Mouse (Mus musculus) adrenal gland, adult (tissue): ENCODE results near the gene Adam12.
"Not testable (repeated sequence)": the region's sequence is repeated elsewhere in the genome, so short reads cannot be mapped to it uniquely, and the experiment has no call there.

ENCODE experiments used
- DNase-seq, 2 experiments: peaks; one replicate each; pipeline ENCODE4 v3.0.0; 2022 to 2023; ENCODE audit warnings: low spot score in 1 of 2; ENCODE audit not compliant: inconsistent age in 2 of 2

Gene Adam12

GRCm38 (mm10) chr7:133940405-133940804 is 291.5 kb downstream of the Adam12 start:
- DNase-seq: no peak

- DNase-seq: no peak
These were observed 294.5 kb downstream of the Adam12 start for GRCm38 (mm10) chr7:133937473-133937872.

- DNase-seq: no peak
These were observed 295.6 kb downstream of the Adam12 start for GRCm38 (mm10) chr7:133936377-133936776.

GRCm38 (mm10) chr7:133933378-133933777 is 298.6 kb downstream of the Adam12 start:
- no peak for DNase-seq

- DNase-seq: no peak
These were observed 300.5 kb downstream of the Adam12 start for GRCm38 (mm10) chr7:133931481-133931880.

GRCm38 (mm10) chr7:133928981-133929380 is 303.0 kb downstream of the Adam12 start:
- peak; percentile 44 to 62 for DNase-seq

GRCm38 (mm10) chr7:133925771-133926170 is 306.2 kb downstream of the Adam12 start:
- no peak for DNase-seq

GRCm38 (mm10) chr7:133923994-133924393 is 308.0 kb downstream of the Adam12 start:
- no peak for DNase-seq

- no peak for DNase-seq
These were observed 310.7 kb downstream of the Adam12 start for GRCm38 (mm10) chr7:133921291-133921690.

GRCm38 (mm10) chr7:133920724-133921123 is 311.2 kb downstream of the Adam12 start:
- no peak for DNase-seq

- DNase-seq: no peak
These were observed 312.0 kb downstream of the Adam12 start for GRCm38 (mm10) chr7:133919918-133920317.

- no peak for DNase-seq
These were observed 312.6 kb downstream of the Adam12 start for GRCm38 (mm10) chr7:133919306-133919705.

GRCm38 (mm10) chr7:133916230-133916629 is 315.7 kb downstream of the Adam12 start:
- DNase-seq: no peak

GRCm38 (mm10) chr7:133911881-133912280 is 320.1 kb downstream of the Adam12 start:
- DNase-seq: no peak

- peak; percentile 44 to 60 for DNase-seq
These were observed 322.0 kb downstream of the Adam12 start for GRCm38 (mm10) chr7:133909833-133910375.

- DNase-seq: no peak
These were observed 323.0 kb downstream of the Adam12 start for GRCm38 (mm10) chr7:133908966-133909365.

- no peak for DNase-seq
These were observed 332.6 kb downstream of the Adam12 start for GRCm38 (mm10) chr7:133899391-133899790.

GRCm38 (mm10) chr7:133891796-133892195 is 340.1 kb downstream of the Adam12 start:
- DNase-seq: peak; percentile 62 to 73

- no peak for DNase-seq
These were observed 340.6 kb downstream of the Adam12 start for GRCm38 (mm10) chr7:133891298-133891697.

- no peak for DNase-seq
These were observed 342.0 kb downstream of the Adam12 start for GRCm38 (mm10) chr7:133889986-133890385.

GRCm38 (mm10) chr7:133888926-133889920 is 342.7 kb downstream of the Adam12 start:
- peak; percentile 60 to 64 for DNase-seq

GRCm38 (mm10) chr7:133884759-133885431 is 347.1 kb downstream of the Adam12 start:
- not testable (repeated sequence) for DNase-seq
